Mouse (Mus musculus): ENCODE measurements around the gene Usp49. TPM values are rescaled to one million over a fixed set of nuclear protein-coding genes. Genes with fewer than 3 reads are reported as not detected.

Usp49 gene
- polyA plus RNA-seq, 1 experiment = 4.6 TPM

- Histone ChIP-seq H3K27me3 (ENCODE audit: control insufficient read depth, insufficient read depth, low read length) (peaks cover 3% of the 10 kb centered on the region; the same call in 1 of the 2 replicates), H3K4me3 (ENCODE audit: extremely low read depth, insufficient read depth, insufficient read length) (peak within 1 kb of the TSS; percentile 64), H3K27ac (ENCODE audit: insufficient read depth, low read length) (no peak within 1 kb of the TSS), H3K36me3 (ENCODE audit: control insufficient read depth, insufficient read depth, low read length) (no peaks in the 10 kb centered on the region), H3K4me1 (ENCODE audit: control insufficient read depth, insufficient read depth, insufficient read length) (no peaks in the 10 kb centered on the region)
- WGBS = 1% methylated on average over 78 of the region's 82 CpGs
- DNase-seq (ENCODE audit: low read depth in 1 of 2, low spot score in 2 of 2) = peak; percentile 73 to 94
- TF ChIP-seq POLR2A (IDR thresholded peaks at IDR 0.05; ENCODE audit: low read depth, low read length) = no peak
- peak; percentile 94 for TF ChIP-seq CTCF (IDR thresholded peaks at IDR 0.05; ENCODE audit: extremely low read depth, insufficient read depth, insufficient read length, insufficient replicate concordance)
Measured at GRCm38 (mm10) chr17:47694503-47695336, 64.2 kb downstream of the Usp49 start, which contains the start of gene Prickle4. Gene Prickle4, minus strand, starts transcription at chr17:47694736.

- H3K27me3 ChIP-seq (ENCODE audit: control insufficient read depth, insufficient read depth, low read length) = peaks cover 3% of the 10 kb centered on the region; the same call in 1 of the 2 replicates
- TF ChIP-seq CTCF (IDR thresholded peaks at IDR 0.05; ENCODE audit: extremely low read depth, insufficient read depth, insufficient read length, insufficient replicate concordance) = no peak
- TF ChIP-seq POLR2A (IDR thresholded peaks at IDR 0.05; ENCODE audit: low read depth, low read length) = no peak
- H3K4me3 ChIP-seq (ENCODE audit: extremely low read depth, insufficient read depth, insufficient read length) = peak overlapping the region; percentile 64
- DNase-seq (ENCODE audit: low read depth in 1 of 2, low spot score in 2 of 2) = no peak
- no peak overlapping the region for H3K27ac ChIP-seq (ENCODE audit: insufficient read depth, low read length)
- H3K36me3 ChIP-seq (ENCODE audit: control insufficient read depth, insufficient read depth, low read length) = no peaks in the 10 kb centered on the region
- 2% methylated on average over 16 of the region's 23 CpGs for WGBS
- no peaks in the 10 kb centered on the region for H3K4me1 ChIP-seq (ENCODE audit: control insufficient read depth, insufficient read depth, insufficient read length)
Measured at GRCm38 (mm10) chr17:47695337-47695710, 64.8 kb downstream of the Usp49 start.

GRCm38 (mm10) chr17:47698156-47698555 is 67.7 kb downstream of the Usp49 start:
- no peak overlapping the region for H3K27ac ChIP-seq (ENCODE audit: insufficient read depth, low read length)
- no peaks in the 10 kb centered on the region for H3K4me1 ChIP-seq (ENCODE audit: control insufficient read depth, insufficient read depth, insufficient read length)
- no peaks in the 10 kb centered on the region for H3K36me3 ChIP-seq (ENCODE audit: control insufficient read depth, insufficient read depth, low read length)
- no peak for TF ChIP-seq POLR2A (IDR thresholded peaks at IDR 0.05; ENCODE audit: low read depth, low read length)
- no peak for TF ChIP-seq CTCF (IDR thresholded peaks at IDR 0.05; ENCODE audit: extremely low read depth, insufficient read depth, insufficient read length, insufficient replicate concordance)
- DNase-seq (ENCODE audit: low read depth in 1 of 2, low spot score in 2 of 2) = no peak
- WGBS = 93% methylated on average over 10 of the region's 10 CpGs
- H3K4me3 ChIP-seq (ENCODE audit: extremely low read depth, insufficient read depth, insufficient read length) = no peak overlapping the region
- H3K27me3 ChIP-seq (ENCODE audit: control insufficient read depth, insufficient read depth, low read length) = peaks cover 3% of the 10 kb centered on the region; the same call in 1 of the 2 replicates

- no peak for DNase-seq (ENCODE audit: low read depth in 1 of 2, low spot score in 2 of 2)
- Histone ChIP-seq H3K27ac (ENCODE audit: insufficient read depth, low read length) (no peak overlapping the region), H3K27me3 (ENCODE audit: control insufficient read depth, insufficient read depth, low read length) (peaks cover 3% of the 10 kb centered on the region; the same call in 1 of the 2 replicates), H3K4me1 (ENCODE audit: control insufficient read depth, insufficient read depth, insufficient read length) (no peaks in the 10 kb centered on the region), H3K36me3 (ENCODE audit: control insufficient read depth, insufficient read depth, low read length) (no peaks in the 10 kb centered on the region), H3K4me3 (ENCODE audit: extremely low read depth, insufficient read depth, insufficient read length) (no peak overlapping the region)
- 86% methylated on average over 2 of the region's 2 CpGs for WGBS
- TF ChIP-seq POLR2A (IDR thresholded peaks at IDR 0.05; ENCODE audit: low read depth, low read length) = no peak
- no peak for TF ChIP-seq CTCF (IDR thresholded peaks at IDR 0.05; ENCODE audit: extremely low read depth, insufficient read depth, insufficient read length, insufficient replicate concordance)
Measured at GRCm38 (mm10) chr17:47699055-47699454, 68.6 kb downstream of the Usp49 start.

DNA sequence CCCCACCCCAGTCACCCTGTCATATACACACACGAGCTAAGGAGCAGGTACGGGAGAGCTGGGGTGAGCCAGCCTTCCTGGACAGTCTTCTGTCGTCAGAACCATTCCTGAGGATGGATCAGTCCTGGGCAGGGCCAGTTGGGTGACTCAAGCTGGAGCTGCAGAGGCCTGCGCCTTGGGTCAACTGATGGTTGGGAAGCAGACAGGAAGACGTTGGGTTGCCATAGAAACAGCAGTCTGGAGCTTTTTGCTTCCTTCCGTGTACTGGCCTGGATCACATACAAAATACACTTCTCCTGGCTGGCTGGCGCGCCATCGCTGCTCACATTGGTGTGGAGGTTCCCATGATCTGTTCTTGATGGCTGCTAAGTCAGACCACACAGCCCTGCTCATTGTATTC is 71.3 kb downstream of the Usp49 start:
- DNase-seq (ENCODE audit: low read depth in 1 of 2, low spot score in 2 of 2) = no peak
- no peak for TF ChIP-seq CTCF (IDR thresholded peaks at IDR 0.05; ENCODE audit: extremely low read depth, insufficient read depth, insufficient read length, insufficient replicate concordance)
- TF ChIP-seq POLR2A (IDR thresholded peaks at IDR 0.05; ENCODE audit: low read depth, low read length) = no peak
- H3K4me3 ChIP-seq (ENCODE audit: extremely low read depth, insufficient read depth, insufficient read length) = no peak overlapping the region
- no peaks in the 10 kb centered on the region for H3K36me3 ChIP-seq (ENCODE audit: control insufficient read depth, insufficient read depth, low read length)
- H3K27me3 ChIP-seq (ENCODE audit: control insufficient read depth, insufficient read depth, low read length) = no peaks in the 10 kb centered on the region
- H3K4me1 ChIP-seq (ENCODE audit: control insufficient read depth, insufficient read depth, insufficient read length) = no peaks in the 10 kb centered on the region
- no peak overlapping the region for H3K27ac ChIP-seq (ENCODE audit: insufficient read depth, low read length)
- 91% methylated on average over 9 of the region's 9 CpGs for WGBS

GRCm38 (mm10) chr17:47702548-47703345 is 72.3 kb downstream of the Usp49 start:
- no peak overlapping the region for H3K27ac ChIP-seq (ENCODE audit: insufficient read depth, low read length)
- no peaks in the 10 kb centered on the region for H3K4me1 ChIP-seq (ENCODE audit: control insufficient read depth, insufficient read depth, insufficient read length)
- WGBS = 87% methylated on average over 28 of the region's 28 CpGs
- no peak for DNase-seq (ENCODE audit: low read depth in 1 of 2, low spot score in 2 of 2)
- H3K36me3 ChIP-seq (ENCODE audit: control insufficient read depth, insufficient read depth, low read length) = no peaks in the 10 kb centered on the region
- no peak overlapping the region for H3K4me3 ChIP-seq (ENCODE audit: extremely low read depth, insufficient read depth, insufficient read length)
- no peak for TF ChIP-seq POLR2A (IDR thresholded peaks at IDR 0.05; ENCODE audit: low read depth, low read length)
- no peak for TF ChIP-seq CTCF (IDR thresholded peaks at IDR 0.05; ENCODE audit: extremely low read depth, insufficient read depth, insufficient read length, insufficient replicate concordance)
- H3K27me3 ChIP-seq (ENCODE audit: control insufficient read depth, insufficient read depth, low read length) = no peaks in the 10 kb centered on the region

Data from spleen, adult 2 months (tissue).